Mouse (Mus musculus): ENCODE measurements around the gene Prelid3b. TPM values are rescaled to one million over a fixed set of nuclear protein-coding genes. Genes with fewer than 3 reads are reported as not detected.

The Prelid3b gene
- polyA plus RNA-seq, 1 experiment from 2014 or later: 140 TPM

GRCm38 (mm10) chr2:174439450-174439838 lies 33.4 kb downstream of the Prelid3b start:
- no peaks in the 10 kb centered on the region for H3K36me3 ChIP-seq (ENCODE audit: control insufficient read depth, insufficient read depth, low read length)
- no peak overlapping the region for H3K27ac ChIP-seq (ENCODE audit: low read depth, low read length)
- peak overlapping the region; percentile 68; the same call in 1 of the 2 replicates for H3K4me3 ChIP-seq (ENCODE audit: low read depth, low read length)
- no peak for ATAC-seq (replicated peaks; ENCODE audit: insufficient number of reproducible peaks, low FRiP score, low TSS enrichment)
- no peaks in the 10 kb centered on the region for H3K9me3 ChIP-seq (replicated peaks; ENCODE audit: control insufficient read depth, low read length)
- no peaks in the 10 kb centered on the region for H3K27me3 ChIP-seq (ENCODE audit: control insufficient read depth, insufficient read depth, low read length)
- peaks cover 16% of the 10 kb centered on the region; the same call in 1 of the 2 replicates for H3K4me1 ChIP-seq (ENCODE audit: control insufficient read depth, insufficient read depth, low read length)
- H3K9ac ChIP-seq (ENCODE audit: low read depth, low read length): peak overlapping the region; percentile 75; the same call in 1 of the 2 replicates
- WGBS (ENCODE audit: insufficient replicate concordance): 23% methylated on average over 5 of the region's 5 CpGs
- H3K4me2 ChIP-seq: peak overlapping the region; percentile 74

- Histone ChIP-seq H3K9me3 (replicated peaks; ENCODE audit: control insufficient read depth, low read length) (no peaks in the 10 kb centered on the region), H3K4me2 (peak within 1 kb of the TSS; percentile 74), H3K9ac (ENCODE audit: low read depth, low read length) (peak within 1 kb of the TSS; percentile 75), H3K36me3 (ENCODE audit: control insufficient read depth, insufficient read depth, low read length) (no peaks in the 10 kb centered on the region), H3K27me3 (ENCODE audit: control insufficient read depth, insufficient read depth, low read length) (no peaks in the 10 kb centered on the region), H3K27ac (ENCODE audit: low read depth, low read length) (no peak within 1 kb of the TSS), H3K4me1 (ENCODE audit: control insufficient read depth, insufficient read depth, low read length) (peaks cover 16% of the 10 kb centered on the region; the same call in 1 of the 2 replicates), H3K4me3 (ENCODE audit: low read depth, low read length) (peak within 1 kb of the TSS; percentile 68)
- peak; percentile 89 for ATAC-seq (replicated peaks; ENCODE audit: insufficient number of reproducible peaks, low FRiP score, low TSS enrichment)
- WGBS (ENCODE audit: insufficient replicate concordance): 0% methylated on average over 38 of the region's 38 CpGs
Observed at GRCm38 (mm10) chr2:174438737-174439449, 34.0 kb downstream of the Prelid3b start, which contains the start of gene Ctsz. Ctsz (minus strand) TSS chr2:174439039.

- Histone ChIP-seq H3K4me3 (ENCODE audit: low read depth, low read length) (peak overlapping the region; percentile 68), H3K4me1 (ENCODE audit: control insufficient read depth, insufficient read depth, low read length) (peaks cover 16% of the 10 kb centered on the region; the same call in 1 of the 2 replicates), H3K4me2 (peak overlapping the region; percentile 74), H3K9ac (ENCODE audit: low read depth, low read length) (peak overlapping the region; percentile 75), H3K36me3 (ENCODE audit: control insufficient read depth, insufficient read depth, low read length) (no peaks in the 10 kb centered on the region; the same call in 1 of the 2 replicates), H3K27me3 (ENCODE audit: control insufficient read depth, insufficient read depth, low read length) (no peaks in the 10 kb centered on the region), H3K9me3 (replicated peaks; ENCODE audit: control insufficient read depth, low read length) (no peaks in the 10 kb centered on the region), H3K27ac (ENCODE audit: low read depth, low read length) (no peak overlapping the region)
- 66% methylated on average over 11 of the region's 11 CpGs for WGBS (ENCODE audit: insufficient replicate concordance)
- ATAC-seq (replicated peaks; ENCODE audit: insufficient number of reproducible peaks, low FRiP score, low TSS enrichment): no peak
Observed at GRCm38 (mm10) chr2:174438181-174438580, 34.7 kb downstream of the Prelid3b start.

- Histone ChIP-seq H3K27me3 (ENCODE audit: control insufficient read depth, insufficient read depth, low read length) (no peaks in the 10 kb centered on the region), H3K4me1 (ENCODE audit: control insufficient read depth, insufficient read depth, low read length) (peaks cover 16% of the 10 kb centered on the region; the same call in 1 of the 2 replicates), H3K9me3 (replicated peaks; ENCODE audit: control insufficient read depth, low read length) (no peaks in the 10 kb centered on the region), H3K36me3 (ENCODE audit: control insufficient read depth, insufficient read depth, low read length) (no peaks in the 10 kb centered on the region; the same call in 1 of the 2 replicates), H3K9ac (ENCODE audit: low read depth, low read length) (no peak overlapping the region), H3K4me2 (peak overlapping the region; percentile 74), H3K27ac (ENCODE audit: low read depth, low read length) (no peak overlapping the region), H3K4me3 (ENCODE audit: low read depth, low read length) (no peak overlapping the region)
- no peak for ATAC-seq (replicated peaks; ENCODE audit: insufficient number of reproducible peaks, low FRiP score, low TSS enrichment)
- 98% methylated on average over 4 of the region's 4 CpGs for WGBS (ENCODE audit: insufficient replicate concordance)
Observed at GRCm38 (mm10) chr2:174437697-174437982, 35.2 kb downstream of the Prelid3b start.

- no peak overlapping the region for H3K4me3 ChIP-seq (ENCODE audit: low read depth, low read length)
Observed at GRCm38 (mm10) chr2:174436916-174437696, 35.8 kb downstream of the Prelid3b start.

GRCm38 (mm10) chr2:174436076-174436701 lies 36.7 kb downstream of the Prelid3b start:
- Histone ChIP-seq H3K36me3 (ENCODE audit: control insufficient read depth, insufficient read depth, low read length) (no peaks in the 10 kb centered on the region; the same call in 1 of the 2 replicates), H3K9ac (ENCODE audit: low read depth, low read length) (no peak overlapping the region), H3K9me3 (replicated peaks; ENCODE audit: control insufficient read depth, low read length) (no peaks in the 10 kb centered on the region), H3K4me2 (no peak overlapping the region), H3K4me1 (ENCODE audit: control insufficient read depth, insufficient read depth, low read length) (peaks cover 13% of the 10 kb centered on the region; the same call in 1 of the 2 replicates), H3K27ac (ENCODE audit: low read depth, low read length) (no peak overlapping the region), H3K4me3 (ENCODE audit: low read depth, low read length) (no peak overlapping the region), H3K27me3 (ENCODE audit: control insufficient read depth, insufficient read depth, low read length) (no peaks in the 10 kb centered on the region)
- 90% methylated on average over 26 of the region's 26 CpGs for WGBS (ENCODE audit: insufficient replicate concordance)
- no peak for ATAC-seq (replicated peaks; ENCODE audit: insufficient number of reproducible peaks, low FRiP score, low TSS enrichment)

More at GRCm38 (mm10) chr2:174436916-174437696, 35.8 kb downstream of the Prelid3b start:
- Histone ChIP-seq H3K36me3 (ENCODE audit: control insufficient read depth, insufficient read depth, low read length) (no peaks in the 10 kb centered on the region; the same call in 1 of the 2 replicates), H3K9ac (ENCODE audit: low read depth, low read length) (no peak overlapping the region), H3K27ac (ENCODE audit: low read depth, low read length) (no peak overlapping the region), H3K27me3 (ENCODE audit: control insufficient read depth, insufficient read depth, low read length) (no peaks in the 10 kb centered on the region), H3K4me1 (ENCODE audit: control insufficient read depth, insufficient read depth, low read length) (peaks cover 13% of the 10 kb centered on the region; the same call in 1 of the 2 replicates), H3K9me3 (replicated peaks; ENCODE audit: control insufficient read depth, low read length) (no peaks in the 10 kb centered on the region), H3K4me2 (no peak overlapping the region)
- 91% methylated on average over 7 of the region's 7 CpGs for WGBS (ENCODE audit: insufficient replicate concordance)
- ATAC-seq (replicated peaks; ENCODE audit: insufficient number of reproducible peaks, low FRiP score, low TSS enrichment): no peak

GRCm38 (mm10) chr2:174434943-174435342 lies 37.9 kb downstream of the Prelid3b start:
- Histone ChIP-seq H3K36me3 (ENCODE audit: control insufficient read depth, insufficient read depth, low read length) (no peaks in the 10 kb centered on the region; the same call in 1 of the 2 replicates), H3K4me2 (no peak overlapping the region), H3K4me3 (ENCODE audit: low read depth, low read length) (no peak overlapping the region), H3K9ac (ENCODE audit: low read depth, low read length) (no peak overlapping the region), H3K27me3 (ENCODE audit: control insufficient read depth, insufficient read depth, low read length) (no peaks in the 10 kb centered on the region), H3K27ac (ENCODE audit: low read depth, low read length) (no peak overlapping the region), H3K4me1 (ENCODE audit: control insufficient read depth, insufficient read depth, low read length) (peaks cover 13% of the 10 kb centered on the region; the same call in 1 of the 2 replicates), H3K9me3 (replicated peaks; ENCODE audit: control insufficient read depth, low read length) (no peaks in the 10 kb centered on the region)
- ATAC-seq (replicated peaks; ENCODE audit: insufficient number of reproducible peaks, low FRiP score, low TSS enrichment): no peak
- 93% methylated on average over 9 of the region's 9 CpGs for WGBS (ENCODE audit: insufficient replicate concordance)

- Histone ChIP-seq H3K27ac (ENCODE audit: low read depth, low read length) (no peak overlapping the region), H3K9ac (ENCODE audit: low read depth, low read length) (no peak overlapping the region), H3K4me2 (no peak overlapping the region), H3K4me1 (ENCODE audit: control insufficient read depth, insufficient read depth, low read length) (no peaks in the 10 kb centered on the region), H3K9me3 (replicated peaks; ENCODE audit: control insufficient read depth, low read length) (no peaks in the 10 kb centered on the region), H3K4me3 (ENCODE audit: low read depth, low read length) (no peak overlapping the region), H3K36me3 (ENCODE audit: control insufficient read depth, insufficient read depth, low read length) (peaks cover 19% of the 10 kb centered on the region), H3K27me3 (ENCODE audit: control insufficient read depth, insufficient read depth, low read length) (no peaks in the 10 kb centered on the region)
- 85% methylated on average over 10 of the region's 10 CpGs for WGBS (ENCODE audit: insufficient replicate concordance)
- ATAC-seq (replicated peaks; ENCODE audit: insufficient number of reproducible peaks, low FRiP score, low TSS enrichment): no peak
Observed at GRCm38 (mm10) chr2:174428996-174429591, 43.8 kb downstream of the Prelid3b start.
